Mouse (Mus musculus): ENCODE measurements around the gene Casp7.
A peak's percentile ranks its signal among the peaks of the same experiment; 100 is the strongest.
"Not testable (repeated sequence)": the region's sequence is repeated elsewhere in the genome, so short reads cannot be mapped to it uniquely, and the experiment has no call there.

Casp7 gene

GRCm38 (mm10) chr19:56386095-56386494 is 10.8 kb upstream of the Casp7 start:
- DNase-seq = no peak

GRCm38 (mm10) chr19:56387726-56388302 is 9.1 kb upstream of the Casp7 start:
- DNase-seq = no peak

- no peak for DNase-seq
These were observed 7.8 kb upstream of the Casp7 start for GRCm38 (mm10) chr19:56389176-56389575.

GRCm38 (mm10) chr19:56389879-56390278 is 7.0 kb upstream of the Casp7 start, which contains the start of gene Nrap:
Gene Nrap (minus strand): TSS chr19:56390037.
- no peak for DNase-seq

- DNase-seq = no peak
These were observed 5.5 kb upstream of the Casp7 start for GRCm38 (mm10) chr19:56391307-56392046.

GRCm38 (mm10) chr19:56393311-56393866 is 3.5 kb upstream of the Casp7 start:
- DNase-seq = no peak

GRCm38 (mm10) chr19:56395183-56395935 is 1.6 kb upstream of the Casp7 start:
- DNase-seq = no peak

GRCm38 (mm10) chr19:56396227-56396626 is 702 bp upstream of the Casp7 start:
- DNase-seq = no peak

- no peak for DNase-seq
These were observed 966 bp downstream of the Casp7 start for GRCm38 (mm10) chr19:56397663-56398527.

GRCm38 (mm10) chr19:56398528-56398795 is 1.5 kb downstream of the Casp7 start:
- no peak for DNase-seq

- DNase-seq = peak; percentile 24 to 58
These were observed 3.3 kb downstream of the Casp7 start for GRCm38 (mm10) chr19:56400200-56400599.

- no peak for DNase-seq
These were observed 4.9 kb downstream of the Casp7 start for GRCm38 (mm10) chr19:56401864-56402263.

GRCm38 (mm10) chr19:56405824-56406223 is 8.9 kb downstream of the Casp7 start:
- DNase-seq = no peak

GRCm38 (mm10) chr19:56406581-56406980 is 9.7 kb downstream of the Casp7 start:
- DNase-seq = no peak

- DNase-seq = not testable (repeated sequence)
These were observed 13.0 kb downstream of the Casp7 start for GRCm38 (mm10) chr19:56409884-56410283.

GRCm38 (mm10) chr19:56418404-56418803 is 21.5 kb downstream of the Casp7 start:
- no peak for DNase-seq

- DNase-seq = no peak
These were observed 22.5 kb downstream of the Casp7 start for GRCm38 (mm10) chr19:56419452-56419851.

GRCm38 (mm10) chr19:56420345-56420744 is 23.4 kb downstream of the Casp7 start:
- DNase-seq = no peak

- DNase-seq = peak; percentile 95 to 97
These were observed 25.8 kb downstream of the Casp7 start for GRCm38 (mm10) chr19:56422476-56423338.

- no peak for DNase-seq
These were observed 26.4 kb downstream of the Casp7 start for GRCm38 (mm10) chr19:56423370-56423769.

- DNase-seq = no peak
These were observed 27.9 kb downstream of the Casp7 start for GRCm38 (mm10) chr19:56424606-56425395.

Data from cerebellum, postnatal 14 days (tissue).